Mouse (Mus musculus) lung, embryonic 15.5 days (tissue): ENCODE data around the gene Rab3il1. TPM values are rescaled to one million over a fixed set of nuclear protein-coding genes. Genes with fewer than 3 reads are reported as not detected.
A peak's percentile ranks its signal among the peaks of the same experiment; 100 is the strongest.

Experiments used
- ATAC-seq: fragments of 200-750 bp; cut with Nextera tagmentation; 2 replicates; pipeline ENCODE4 v1.8.0; 2017; ENCODE audit warnings: moderate number of reproducible peaks, borderline replicate concordance; ENCODE audit not compliant: low FRiP score, low TSS enrichment; ENCODE audit errors: extremely low read depth
- H3K27ac ChIP-seq: fragments of 300-500 bp; sonication (generic); 2 replicates; pipeline ENCODE4 v1.5.1; 2015; ENCODE audit warnings: moderate library complexity, mild to moderate bottlenecking, inconsistent platforms
- H3K27me3 ChIP-seq: fragments of 300-500 bp; sonication (generic); 2 replicates; pipeline ENCODE4 v1.6.1; 2015; ENCODE audit warnings: inconsistent platforms
- H3K36me3 ChIP-seq: fragments of 300-500 bp; sonication (generic); 2 replicates; pipeline ENCODE4 v1.6.1; 2015; ENCODE audit warnings: inconsistent platforms
- H3K4me1 ChIP-seq: fragments of 300-500 bp; sonication (generic); 2 replicates; pipeline ENCODE4 v1.6.1; 2015; ENCODE audit warnings: inconsistent platforms
- H3K4me2 ChIP-seq: fragments of 300-500 bp; sonication (generic); 2 replicates; pipeline ENCODE4 v1.6.1; 2015; ENCODE audit warnings: inconsistent platforms, mild to moderate bottlenecking, moderate library complexity
- H3K4me3 ChIP-seq: fragments of 300-500 bp; sonication (generic); 2 replicates; pipeline ENCODE4 v1.5.1; 2015; ENCODE audit warnings: mild to moderate bottlenecking, inconsistent platforms
- H3K9ac ChIP-seq: fragments of 300-500 bp; sonication (generic); 2 replicates; pipeline ENCODE4 v1.6.1; 2015; ENCODE audit warnings: inconsistent platforms
- H3K9me3 ChIP-seq: fragments of 300-500 bp; sonication (generic); 2 replicates; pipeline ENCODE4 v1.6.1; 2016; ENCODE audit warnings: inconsistent platforms
- WGBS: fragments of 180-500 bp; shearing (Covaris S2); methylation state at CpG from one replicate; pipeline ENCODE4 v1.1.7; 2015; 5-methylcytosine and 5-hydroxymethylcytosine counted together
- polyA plus RNA-seq: library from polyadenylated mRNA; unstranded; fragments of >200 nt; fragmentation: Nextera tagmentation; extraction: Ambion mirVana; gene quantifications from 2 replicates; pipeline ENCODE4 v1.2.1, GENCODE M21; 2015

Gene Rab3il1
- polyA plus RNA-seq, 1 experiment from 2014 or later = 31.5 TPM

GRCm38 (mm10) chr19:10058352-10058825 is 56.9 kb downstream of the Rab3il1 start:
- Histone ChIP-seq H3K9me3 (no peaks in the 10 kb centered on the region), H3K9ac (no peak overlapping the region), H3K36me3 (peaks cover 67% of the 10 kb centered on the region), H3K27me3 (no peaks in the 10 kb centered on the region), H3K27ac (peak overlapping the region; percentile 81; the same call in 1 of the 2 replicates), H3K4me3 (no peak overlapping the region), H3K4me1 (peaks cover 72% of the 10 kb centered on the region), H3K4me2 (no peak overlapping the region)
- WGBS = 73% methylated on average over 1 of the region's 1 CpGs
- ATAC-seq = no peak

GRCm38 (mm10) chr19:10058876-10059427 is 57.5 kb downstream of the Rab3il1 start:
- Histone ChIP-seq H3K27me3 (no peaks in the 10 kb centered on the region), H3K36me3 (peaks cover 62% of the 10 kb centered on the region), H3K4me3 (no peak overlapping the region), H3K9ac (no peak overlapping the region), H3K9me3 (no peaks in the 10 kb centered on the region), H3K4me1 (peaks cover 73% of the 10 kb centered on the region), H3K27ac (peak overlapping the region; percentile 81), H3K4me2 (no peak overlapping the region)
- no peak for ATAC-seq
- 59% methylated on average over 9 of the region's 9 CpGs for WGBS

DNA sequence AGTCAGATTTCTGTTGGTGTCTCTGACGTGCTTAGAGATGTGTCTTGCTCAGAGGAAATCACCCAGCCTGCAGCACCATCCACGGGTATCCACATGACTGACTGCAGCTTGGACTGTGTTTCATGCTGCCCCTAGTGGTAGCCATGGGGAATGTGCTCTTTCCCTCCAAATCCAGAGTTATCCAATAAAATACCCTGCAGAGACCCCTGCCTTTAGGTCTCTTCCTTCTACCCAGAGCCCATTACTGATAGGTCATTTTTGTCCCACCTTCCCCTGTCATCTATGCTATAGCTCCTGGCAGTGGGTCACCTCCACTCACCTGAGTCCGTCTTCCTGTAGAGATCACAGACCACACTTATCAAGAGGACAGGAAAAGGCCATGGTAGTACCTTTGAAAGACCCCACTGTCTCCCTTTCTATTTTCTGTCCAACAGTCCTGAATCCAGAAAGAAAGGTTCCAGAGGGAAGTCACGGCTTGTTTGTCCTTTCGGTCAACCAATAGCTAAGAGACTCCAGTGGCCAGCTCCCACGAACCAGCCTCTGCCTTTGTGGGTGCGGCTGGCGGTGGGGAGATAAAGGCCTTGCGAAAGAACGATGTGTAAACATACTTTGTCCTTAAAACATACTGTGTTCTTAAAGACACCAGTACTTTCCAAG is 58.6 kb downstream of the Rab3il1 start:
- no peak overlapping the region for H3K4me3 ChIP-seq
- H3K4me1 ChIP-seq = peaks cover 70% of the 10 kb centered on the region
- H3K9ac ChIP-seq = no peak overlapping the region
- no peaks in the 10 kb centered on the region for H3K9me3 ChIP-seq
- WGBS = 11% methylated on average over 10 of the region's 10 CpGs
- peak overlapping the region; percentile 26 for H3K4me2 ChIP-seq
- H3K27ac ChIP-seq = peak overlapping the region; percentile 81
- no peaks in the 10 kb centered on the region for H3K27me3 ChIP-seq
- ATAC-seq = peak; percentile 46; the same call in 1 of the 2 replicates
- H3K36me3 ChIP-seq = peaks cover 60% of the 10 kb centered on the region

- Histone ChIP-seq H3K4me3 (no peak overlapping the region), H3K9ac (no peak overlapping the region), H3K4me2 (no peak overlapping the region), H3K27ac (peak overlapping the region; percentile 81), H3K4me1 (peaks cover 60% of the 10 kb centered on the region), H3K27me3 (no peaks in the 10 kb centered on the region), H3K36me3 (peaks cover 59% of the 10 kb centered on the region), H3K9me3 (no peaks in the 10 kb centered on the region)
- 33% methylated on average over 8 of the region's 8 CpGs for WGBS
- no peak for ATAC-seq
These were observed 59.5 kb downstream of the Rab3il1 start for GRCm38 (mm10) chr19:10060783-10061590.

DNA sequence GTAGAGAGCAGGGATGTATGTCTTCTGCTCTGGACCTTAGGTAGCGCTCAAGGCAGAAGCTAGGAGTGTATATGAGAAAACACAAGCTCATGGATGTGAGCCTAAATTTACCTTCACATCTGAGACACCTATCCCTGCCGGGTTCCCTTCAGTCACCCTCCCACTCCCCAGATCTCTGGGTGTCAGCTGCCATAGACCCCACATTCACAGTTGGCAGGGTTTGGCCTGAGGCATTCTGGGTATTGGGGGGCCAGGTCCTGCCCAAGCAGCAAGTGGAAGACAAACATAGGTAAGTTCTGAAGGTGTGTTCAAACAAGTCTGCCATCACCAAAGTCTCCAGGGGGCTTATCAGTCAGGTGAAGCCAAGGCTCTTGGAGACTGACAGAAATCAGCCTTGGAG is 60.2 kb downstream of the Rab3il1 start:
- peak overlapping the region; percentile 8; the same call in 1 of the 2 replicates for H3K27ac ChIP-seq
- H3K4me1 ChIP-seq = peaks cover 55% of the 10 kb centered on the region
- ATAC-seq = no peak
- no peak overlapping the region for H3K4me3 ChIP-seq
- H3K9ac ChIP-seq = no peak overlapping the region
- peaks cover 59% of the 10 kb centered on the region for H3K36me3 ChIP-seq
- no peaks in the 10 kb centered on the region for H3K27me3 ChIP-seq
- no peak overlapping the region for H3K4me2 ChIP-seq
- 91% methylated on average over 2 of the region's 2 CpGs for WGBS
- no peaks in the 10 kb centered on the region for H3K9me3 ChIP-seq

- H3K36me3 ChIP-seq = peaks cover 60% of the 10 kb centered on the region
- ATAC-seq = no peak
- H3K9ac ChIP-seq = no peak overlapping the region
- no peak overlapping the region for H3K4me2 ChIP-seq
- no peaks in the 10 kb centered on the region for H3K9me3 ChIP-seq
- 90% methylated on average over 8 of the region's 8 CpGs for WGBS
- peak overlapping the region; percentile 8; the same call in 1 of the 2 replicates for H3K27ac ChIP-seq
- no peak overlapping the region for H3K4me3 ChIP-seq
- peaks cover 48% of the 10 kb centered on the region for H3K4me1 ChIP-seq
- H3K27me3 ChIP-seq = no peaks in the 10 kb centered on the region
These were observed 60.8 kb downstream of the Rab3il1 start for GRCm38 (mm10) chr19:10062292-10062691.

GRCm38 (mm10) chr19:10062862-10063261 is 61.4 kb downstream of the Rab3il1 start:
- ATAC-seq = no peak
- Histone ChIP-seq H3K36me3 (peaks cover 59% of the 10 kb centered on the region), H3K27me3 (no peaks in the 10 kb centered on the region), H3K9ac (no peak overlapping the region), H3K4me3 (no peak overlapping the region), H3K9me3 (no peaks in the 10 kb centered on the region), H3K4me2 (no peak overlapping the region), H3K27ac (no peak overlapping the region), H3K4me1 (peaks cover 43% of the 10 kb centered on the region)
- 91% methylated on average over 5 of the region's 5 CpGs for whole genome bisulfite sequencing

- H3K4me2 ChIP-seq = no peak overlapping the region
- 0 out of 2 replicates have a peak, but pooled peaks have one; percentile 6 for ATAC-seq
- no peak overlapping the region for H3K9ac ChIP-seq
- 66% methylated on average over 10 of the region's 10 CpGs for WGBS
- no peak overlapping the region for H3K4me3 ChIP-seq
- peak overlapping the region; percentile 65 for H3K27ac ChIP-seq
- no peaks in the 10 kb centered on the region for H3K27me3 ChIP-seq
- H3K9me3 ChIP-seq = no peaks in the 10 kb centered on the region
- peaks cover 30% of the 10 kb centered on the region for H3K4me1 ChIP-seq
- H3K36me3 ChIP-seq = peaks cover 61% of the 10 kb centered on the region
These were observed 62.9 kb downstream of the Rab3il1 start for GRCm38 (mm10) chr19:10064173-10065012.

DNA sequence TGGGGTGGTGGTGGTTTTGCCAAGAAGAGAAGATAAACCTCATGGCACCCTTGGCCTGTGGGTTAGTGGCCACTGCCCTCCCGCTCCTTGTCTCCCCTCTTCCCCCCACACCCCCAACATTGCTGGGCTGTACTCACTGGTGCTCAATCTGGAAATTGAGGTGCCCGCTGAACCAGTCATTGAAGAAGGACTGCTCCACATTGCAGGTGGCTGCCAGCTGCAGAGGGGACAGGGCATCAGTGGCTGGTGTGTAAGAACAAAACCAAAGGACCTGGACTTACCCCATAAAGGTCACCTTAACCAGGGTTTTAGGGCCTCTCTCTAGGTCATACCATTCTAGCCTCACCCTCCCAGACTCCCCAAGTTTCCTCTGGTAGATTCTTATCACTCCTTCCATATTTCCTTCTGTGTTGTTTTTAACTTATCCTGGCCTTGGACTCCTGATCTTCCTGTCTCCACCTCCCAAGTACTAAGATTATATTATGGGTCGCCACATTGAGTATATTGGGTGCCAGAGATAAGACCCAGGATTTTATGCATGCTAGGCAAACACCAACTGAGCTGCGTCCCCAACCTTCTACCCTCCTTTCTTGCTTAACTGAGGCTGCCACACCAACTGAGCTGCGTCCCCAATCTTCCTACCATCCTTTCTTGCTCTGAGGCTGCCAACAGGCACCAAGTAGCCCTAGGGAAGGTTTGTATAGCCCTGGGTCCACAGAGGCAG is 64.2 kb downstream of the Rab3il1 start:
- H3K27ac ChIP-seq = no peak overlapping the region
- no peaks in the 10 kb centered on the region for H3K9me3 ChIP-seq
- H3K4me3 ChIP-seq = no peak overlapping the region
- peaks cover 19% of the 10 kb centered on the region for H3K4me1 ChIP-seq
- H3K27me3 ChIP-seq = no peaks in the 10 kb centered on the region
- H3K9ac ChIP-seq = no peak overlapping the region
- 79% methylated on average over 5 of the region's 5 CpGs for WGBS
- H3K4me2 ChIP-seq = no peak overlapping the region
- no peak for ATAC-seq
- H3K36me3 ChIP-seq = peaks cover 74% of the 10 kb centered on the region

- Histone ChIP-seq H3K4me2 (no peak overlapping the region), H3K4me3 (no peak overlapping the region), H3K9ac (no peak overlapping the region), H3K36me3 (peaks cover 74% of the 10 kb centered on the region), H3K27me3 (no peaks in the 10 kb centered on the region), H3K4me1 (peaks cover 14% of the 10 kb centered on the region), H3K27ac (no peak overlapping the region), H3K9me3 (no peaks in the 10 kb centered on the region)
- WGBS = 86% methylated on average over 4 of the region's 4 CpGs
- no peak for ATAC-seq
These were observed 64.7 kb downstream of the Rab3il1 start for GRCm38 (mm10) chr19:10066189-10066500.

GRCm38 (mm10) chr19:10066502-10066901 is 65.0 kb downstream of the Rab3il1 start:
- Histone ChIP-seq H3K27ac (no peak overlapping the region), H3K27me3 (no peaks in the 10 kb centered on the region), H3K4me2 (no peak overlapping the region), H3K4me1 (peaks cover 12% of the 10 kb centered on the region), H3K36me3 (peaks cover 77% of the 10 kb centered on the region), H3K9me3 (no peaks in the 10 kb centered on the region), H3K9ac (no peak overlapping the region), H3K4me3 (no peak overlapping the region)
- WGBS = 90% methylated on average over 3 of the region's 3 CpGs
- ATAC-seq = no peak
